Comparison of ENCODE assay signal across 8 mouse cellular contexts in genomic region chr7:28267129-28268041, GRCm38 (mm10). TPM values are rescaled to one million over a fixed set of nuclear protein-coding genes. Genes with fewer than 3 reads are reported as not detected.
DNase-seq lines count a peak whose midpoint lies in the region; ATAC-seq and TF ChIP-seq lines count a peak whose summit lies in the region.

Gene Eid2 (plus strand): TSS chr7:28267881.

- no peaks in the 10 kb centered on the region for H3K9me3 ChIP-seq in hindbrain, postnatal 0 days (ENCODE audit: low read length)

- H3K4me1 ChIP-seq in hindbrain, postnatal 0 days (ENCODE audit: insufficient read depth, low read length), result no peaks in the 10 kb centered on the region

- 9% methylated on average over 54 of the region's 57 CpGs for WGBS in hindbrain, postnatal 0 days

- peak within 1 kb of the TSS; percentile 99 for H3K9ac ChIP-seq in hindbrain, postnatal 0 days (replicated peaks; ENCODE audit: low read length)

- H3K36me3 ChIP-seq in hindbrain, postnatal 0 days (ENCODE audit: insufficient read depth, low read length), result no peaks in the 10 kb centered on the region

- peak within 1 kb of the TSS; percentile 95 for H3K27ac ChIP-seq in hindbrain, postnatal 0 days

- H3K27me3 ChIP-seq in hindbrain, postnatal 0 days (ENCODE audit: insufficient read depth, low read length), result no peaks in the 10 kb centered on the region

- 0 out of 2 replicates have a peak, but pooled peaks have one; percentile 13 for TF ChIP-seq CTCF in hindbrain, postnatal 0 days (IDR thresholded peaks at IDR 0.05; ENCODE audit: low read depth)

- DNase-seq in ZHBTc4 (ENCODE audit: low read depth, low spot score), result peak; percentile 97
- DNase-seq in cerebellum, postnatal 4 days (ENCODE audit: low spot score in 2 of 2), result peak; percentile 76 to 90
- DNase-seq in gastrocnemius, adult 8-10 months (ENCODE audit: low spot score in 2 of 2), result peak; percentile 40 to 50
- peak; percentile 98 for DNase-seq in hindbrain, postnatal 0 days (ENCODE audit: low spot score)
- peak; percentile 91 to 93 for DNase-seq in left cerebral cortex, adult 18-20 months (ENCODE audit: low spot score in 2 of 2)
- DNase-seq in lung, postnatal 36 days, result peak; percentile 76
- peak; percentile 91 for DNase-seq in right cerebral cortex, postnatal 25 days

- peak; percentile 94 for ATAC-seq in hindbrain, postnatal 0 days
- no peak for ATAC-seq in monocyte, adult 5-6 weeks (replicated peaks; ENCODE audit: insufficient number of reproducible peaks, low FRiP score, low TSS enrichment, poor library complexity, severe bottlenecking)

- peak within 1 kb of the TSS; percentile 92 for H3K4me3 ChIP-seq in hindbrain, postnatal 0 days (ENCODE audit: low read length)

- peak within 1 kb of the TSS; percentile 80 for H3K4me2 ChIP-seq in hindbrain, postnatal 0 days (ENCODE audit: low read depth, low read length)

RNA-seq across cellular contexts. Expression of gene Eid2, which starts in this region (rescaled TPM):
- total RNA-seq in gastrocnemius, adult 8-10 months (2022), result 1 to 10 TPM; 5.6 to 5.9 (median 5.8) TPM
- 48.4 and 70.7 TPM in 2 replicates for total RNA-seq in hindbrain, postnatal 0 days (2014; rRNA removed)
- polyA plus RNA-seq in hindbrain, postnatal 0 days (2015; fragmentation: Nextera tagmentation; extraction: Ambion mirVana), result 21.0 and 22.3 TPM in 2 replicates
- total RNA-seq in left cerebral cortex, adult 18-20 months (2021), result 10 to 100 TPM; 62.3 to 65.2 TPM
- 0.29 to 0.39 TPM in 2 of 3 replicates, not detected in the other for total RNA-seq in monocyte, adult 5-6 weeks (2017)

Comparison
In these comparisons a context has a peak if more than half of its experiments do, and no peak if none do; other contexts are left out.
1. DNase-seq: peak in every context shown above with its lines; median percentile 98 in hindbrain, postnatal 0 days; 97 in ZHBTc4; 92 in left cerebral cortex, adult 18-20 months; 91 in right cerebral cortex, postnatal 25 days; 83 in cerebellum, postnatal 4 days; 76 in lung, postnatal 36 days; 45 in gastrocnemius, adult 8-10 months.